Mouse (Mus musculus) central nervous system, embryonic 18 days (tissue): ENCODE data around the gene Rnf149. TPM values are rescaled to one million over a fixed set of nuclear protein-coding genes. Genes with fewer than 3 reads are reported as not detected.

Source experiments
- polyA plus RNA-seq: library from polyadenylated mRNA; depleted of rRNA; stranded (reverse); fragments of >200 nt; gene quantifications from 2 replicates; pipeline ENCODE4 v1.2.3, GENCODE M21; 2012; rRNA removed

Rnf149 gene
- polyA plus RNA-seq = 20.0 and 22.2 TPM in 2 replicates

GRCm38 (mm10) chr1:39577253-39577705, at the start of gene Rnf149:
Gene Rnf149 (minus strand): TSS chr1:39577405.

GRCm38 (mm10) chr1:39534831-39535230, 42.4 kb downstream of the Rnf149 start, which contains the start of gene Cnot11:
Gene Cnot11 (plus strand): TSS chr1:39534992.

Other genes with a start within 250 kb of the Rnf149 start
- gene Rpl31, start 209.6 kb downstream of the Rnf149 start, polyA plus RNA-seq = 1,715 and 1,749 TPM in 2 replicates
- 18.8 and 19.2 TPM in 2 replicates for gene Tbc1d8, start 98.7 kb downstream of the Rnf149 start, polyA plus RNA-seq
- 20.4 and 20.7 TPM in 2 replicates for gene Cnot11, start 42.4 kb downstream of the Rnf149 start, polyA plus RNA-seq
- 5.3 and 5.4 TPM in 2 replicates for gene Creg2, start 74.1 kb upstream of the Rnf149 start, polyA plus RNA-seq
- gene Rfx8, start 143.6 kb upstream of the Rnf149 start, polyA plus RNA-seq = 0.16 and 0.23 TPM in 2 replicates
- not detected in 2 replicates for gene Gm3646, start 227.9 kb upstream of the Rnf149 start, polyA plus RNA-seq